Mouse (Mus musculus) MEL (cell line): ENCODE measurements at regions not wholly inside any gene's neighbourhood (a gene's known extent, or its start where the extent isn't known, plus 50 kb on each side); places are given as distances from the start of the nearest gene placed in this dataset.

ENCODE experiments used
- DNase-seq: peaks from one replicate; pipeline ENCODE4 v3.0.0; 2011; ENCODE audit warnings: low read depth, low spot score
- H3K27ac ChIP-seq: 2 replicates; pipeline ENCODE4 v1.5.1; 2012; ENCODE audit warnings: low read depth, mild to moderate bottlenecking, control low read depth, low read length, moderate library complexity; ENCODE audit not compliant: control insufficient read depth
- H3K27me3 ChIP-seq, 2 experiments: fragments of 150-350 bp in 1 of 2; sonication (generic) in 1 of 2; 2 replicates each; pipeline ENCODE4 v1.6.1; 2012; ENCODE audit warnings: low read length in 2 of 2, mild to moderate bottlenecking in 2 of 2, improper control_type of control experiment in 1 of 2, moderate library complexity in 1 of 2; ENCODE audit not compliant: insufficient read depth in 2 of 2, control insufficient read depth in 1 of 2
- H3K36me3 ChIP-seq, 2 experiments: 2 replicates each; pipeline ENCODE4 v1.6.1; 2012 to 2014; ENCODE audit warnings: low read length in 2 of 2, improper control_type of control experiment in 1 of 2, inconsistent platforms in 1 of 2, mild to moderate bottlenecking in 1 of 2; ENCODE audit not compliant: insufficient read depth in 2 of 2, control insufficient read depth in 1 of 2
- H3K4me1 ChIP-seq, 2 experiments: fragments of 150-350 bp in 1 of 2; sonication (generic) in 1 of 2; 2 replicates each; pipeline ENCODE4 v1.6.1; 2012; ENCODE audit warnings: low read length in 2 of 2, improper control_type of control experiment in 1 of 2, mild to moderate bottlenecking in 1 of 2; ENCODE audit not compliant: insufficient read depth in 2 of 2, control insufficient read depth in 1 of 2
- H3K4me3 ChIP-seq, 2 experiments: fragments of 150-350 bp in 1 of 2; sonication (generic) in 1 of 2; 2 replicates each; pipeline ENCODE4 v1.5.1; 2012; ENCODE audit warnings: low read depth in 2 of 2, low read length in 2 of 2, mild to moderate bottlenecking in 2 of 2, moderate library complexity in 2 of 2, control low read depth in 1 of 2, improper control_type of control experiment in 1 of 2; ENCODE audit not compliant: control insufficient read depth in 1 of 2, insufficient read depth in 1 of 2
- H3K79me2 ChIP-seq: 2 replicates; pipeline ENCODE4 v1.6.1; 2012; ENCODE audit warnings: mild to moderate bottlenecking, low read length, moderate library complexity; ENCODE audit not compliant: control insufficient read depth, poor library complexity, insufficient read depth
- H3K9ac ChIP-seq: 2 replicates; pipeline ENCODE4 v1.6.1; 2012; ENCODE audit warnings: low read depth, mild to moderate bottlenecking, control low read depth, low read length, moderate library complexity; ENCODE audit not compliant: control insufficient read depth, poor library complexity, severe bottlenecking
- H3K9me3 ChIP-seq: fragments of 150-350 bp; sonication (generic); replicated peaks from 2 replicates; pipeline ENCODE4 v1.6.1; 2012; ENCODE audit warnings: mild to moderate bottlenecking, low read length, improper control_type of control experiment, moderate library complexity; ENCODE audit not compliant: insufficient read depth
- BHLHE40 ChIP-seq: IDR thresholded peaks from 2 replicates; pipeline ENCODE4 v1.6.1; 2012; ENCODE audit warnings: low read depth, mild to moderate bottlenecking, inconsistent platforms, low read length, improper control_type of control experiment, borderline replicate concordance
- CHD1 ChIP-seq: IDR thresholded peaks from 2 replicates; pipeline ENCODE4 v1.6.1; 2012; ENCODE audit warnings: low read depth, mild to moderate bottlenecking, inconsistent platforms, low read length, improper control_type of control experiment
- CHD2 ChIP-seq: IDR thresholded peaks from 2 replicates; pipeline ENCODE4 v1.6.1; 2011; ENCODE audit warnings: low read length, improper control_type of control experiment
- CTCF ChIP-seq, 3 experiments: IDR thresholded peaks in 2 of 3; conservative IDR thresholded peaks in 1 of 3; 2 replicates each; pipeline ENCODE4 v1.5.1; 2011 to 2012; ENCODE audit warnings: low read length in 3 of 3, low read depth in 2 of 3, mild to moderate bottlenecking in 2 of 3, improper control_type of control experiment in 1 of 3, inconsistent platforms in 1 of 3, mixed read lengths in 1 of 3, moderate library complexity in 1 of 3; ENCODE audit not compliant: control insufficient read depth in 1 of 3, insufficient read depth in 1 of 3, poor library complexity in 1 of 3, severe bottlenecking in 1 of 3
- E2F4 ChIP-seq: IDR thresholded peaks from 2 replicates; pipeline ENCODE4 v1.6.1; 2011; ENCODE audit warnings: low read depth, low read length, improper control_type of control experiment, borderline replicate concordance
- ELF1 ChIP-seq: IDR thresholded peaks from 2 replicates; pipeline ENCODE4 v1.6.1; 2014; ENCODE audit warnings: low read depth, mild to moderate bottlenecking, inconsistent platforms, low read length, improper control_type of control experiment, moderate library complexity
- ETS1 ChIP-seq: IDR thresholded peaks from 2 replicates; pipeline ENCODE4 v1.6.1; 2012; ENCODE audit warnings: low read depth, mild to moderate bottlenecking, inconsistent platforms, low read length, improper control_type of control experiment, moderate library complexity
- GABPA ChIP-seq: IDR thresholded peaks from 2 replicates; pipeline ENCODE4 v1.6.1; 2012; ENCODE audit warnings: low read depth, mild to moderate bottlenecking, inconsistent platforms, low read length, improper control_type of control experiment, moderate library complexity
- KAT2A ChIP-seq: conservative IDR thresholded peaks from 2 replicates; pipeline ENCODE4 v1.6.1; 2012; ENCODE audit warnings: low read depth, low read length, improper control_type of control experiment, inconsistent platforms
- MAFK ChIP-seq: IDR thresholded peaks from 2 replicates; pipeline ENCODE4 v1.6.1; 2011; ENCODE audit warnings: low read depth, mild to moderate bottlenecking, low read length, improper control_type of control experiment, borderline replicate concordance
- MAX ChIP-seq: IDR thresholded peaks from 2 replicates; pipeline ENCODE4 v1.6.1; 2011; ENCODE audit warnings: low read length, improper control_type of control experiment
- MXI1 ChIP-seq: IDR thresholded peaks from 2 replicates; pipeline ENCODE4 v1.6.1; 2011; ENCODE audit warnings: mild to moderate bottlenecking, low read depth, low read length, improper control_type of control experiment
- NELFE ChIP-seq: IDR thresholded peaks from 2 replicates; pipeline ENCODE4 v1.6.1; 2011; ENCODE audit warnings: low read depth, low read length, improper control_type of control experiment
- NRF1 ChIP-seq: IDR thresholded peaks from 2 replicates; pipeline ENCODE4 v1.6.1; 2014; ENCODE audit warnings: low read depth, mild to moderate bottlenecking, inconsistent platforms, low read length, improper control_type of control experiment, moderate library complexity; ENCODE audit not compliant: poor library complexity, insufficient read depth, severe bottlenecking
- POLR2A ChIP-seq, 2 experiments: IDR thresholded peaks; 2 replicates each; pipeline ENCODE4 v1.6.1; 2011 to 2012; ENCODE audit warnings: low read length in 2 of 2, mild to moderate bottlenecking in 2 of 2, control low read depth in 1 of 2, improper control_type of control experiment in 1 of 2, low read depth in 1 of 2, moderate library complexity in 1 of 2; ENCODE audit not compliant: control insufficient read depth in 1 of 2, insufficient read depth in 1 of 2, poor library complexity in 1 of 2
- POLR2AphosphoS2 ChIP-seq: IDR thresholded peaks from 2 replicates; pipeline ENCODE4 v1.6.1; 2011; ENCODE audit warnings: low read length, improper control_type of control experiment
- POLR2AphosphoS5 ChIP-seq: IDR thresholded peaks from 2 replicates; pipeline ENCODE4 v1.6.1; 2012; ENCODE audit warnings: low read depth, borderline replicate concordance, mild to moderate bottlenecking, inconsistent platforms, low read length, moderate library complexity, mixed read lengths
- RAD21 ChIP-seq: IDR thresholded peaks from 2 replicates; pipeline ENCODE4 v1.6.1; 2011; ENCODE audit warnings: mild to moderate bottlenecking, low read depth, low read length, improper control_type of control experiment
- RCOR1 ChIP-seq: IDR thresholded peaks from 2 replicates; pipeline ENCODE4 v1.6.1; 2012; ENCODE audit warnings: low read depth, mild to moderate bottlenecking, inconsistent platforms, low read length, improper control_type of control experiment
- SMC3 ChIP-seq: IDR thresholded peaks from 2 replicates; pipeline ENCODE4 v1.6.1; 2011; ENCODE audit warnings: low read depth, low read length, improper control_type of control experiment
- TAL1 ChIP-seq: IDR thresholded peaks from 2 replicates; pipeline ENCODE4 v1.6.1; 2012; ENCODE audit warnings: mild to moderate bottlenecking, inconsistent platforms, low read length, moderate library complexity, mixed read lengths
- TBP ChIP-seq: IDR thresholded peaks from 2 replicates; pipeline ENCODE4 v1.8.0; 2011; ENCODE audit warnings: low read depth, low read length, improper control_type of control experiment
- UBTF ChIP-seq: IDR thresholded peaks from 2 replicates; pipeline ENCODE4 v1.6.1; 2012; ENCODE audit warnings: low read depth, mild to moderate bottlenecking, inconsistent platforms, low read length, improper control_type of control experiment, moderate library complexity, borderline replicate concordance; ENCODE audit not compliant: insufficient read depth
- USF2 ChIP-seq, 2 experiments: IDR thresholded peaks; 2 replicates each; pipeline ENCODE4 v1.6.1; 2011 to 2012; ENCODE audit warnings: improper control_type of control experiment in 2 of 2, low read length in 2 of 2, borderline replicate concordance in 1 of 2, inconsistent platforms in 1 of 2, low read depth in 1 of 2, mild to moderate bottlenecking in 1 of 2; ENCODE audit not compliant: insufficient read depth in 1 of 2
- ZC3H11A ChIP-seq: IDR thresholded peaks from 2 replicates; pipeline ENCODE4 v1.6.1; 2012; ENCODE audit warnings: low read depth, mild to moderate bottlenecking, inconsistent platforms, low read length, improper control_type of control experiment
- ZKSCAN1 ChIP-seq: IDR thresholded peaks from 2 replicates; pipeline ENCODE4 v1.6.1; 2012; ENCODE audit warnings: low read depth, mild to moderate bottlenecking, inconsistent platforms, low read length, improper control_type of control experiment, moderate library complexity
- ZMIZ1 ChIP-seq: IDR thresholded peaks from 2 replicates; pipeline ENCODE4 v1.6.1; 2012; ENCODE audit warnings: low read depth, mild to moderate bottlenecking, inconsistent platforms, low read length, improper control_type of control experiment, moderate library complexity
- ZNF384 ChIP-seq: IDR thresholded peaks from 2 replicates; pipeline ENCODE4 v1.6.1; 2012; ENCODE audit warnings: low read depth, mild to moderate bottlenecking, inconsistent platforms, low read length, improper control_type of control experiment

DNA sequence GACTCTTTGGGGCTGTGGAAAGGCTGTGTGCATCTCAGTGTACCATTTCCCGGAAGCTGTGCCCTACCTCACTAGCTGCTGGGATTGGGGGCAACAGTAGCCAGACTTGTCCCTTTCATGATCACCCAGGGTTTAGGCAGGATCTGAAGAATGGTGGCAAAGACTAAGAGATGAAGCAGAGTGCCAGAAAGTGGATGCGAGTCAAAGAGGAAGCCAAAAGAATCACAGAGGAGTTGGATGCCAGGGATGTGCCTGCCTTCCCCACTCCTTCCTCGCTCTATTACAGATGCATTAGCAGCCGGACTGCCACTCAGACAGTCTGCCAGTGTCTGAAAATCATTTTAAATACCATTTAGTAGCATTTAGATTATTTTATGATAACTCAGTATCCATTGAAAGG, 271.5 kb upstream of the Slc24a2 start:
- no peaks in the 10 kb centered on the region for H3K27me3 ChIP-seq
- no peak overlapping the region for H3K27ac ChIP-seq
- no peak for DNase-seq
- H3K79me2 ChIP-seq, result no peaks in the 10 kb centered on the region
- no peaks in the 10 kb centered on the region for H3K4me1 ChIP-seq
- H3K9ac ChIP-seq, result no peak overlapping the region
- no peak overlapping the region for H3K4me3 ChIP-seq
- H3K9me3 ChIP-seq, result no peaks in the 10 kb centered on the region
- no peak for TF ChIP-seq ZKSCAN1
- no peak for TF ChIP-seq NRF1
- no peak for TF ChIP-seq RAD21
- TF ChIP-seq KAT2A, result no peak
- TF ChIP-seq ETS1, result no peak
- no peak for TF ChIP-seq CHD2
- no peak for TF ChIP-seq RCOR1
- no peak for TF ChIP-seq MAFK
- no peak for TF ChIP-seq ZC3H11A
- no peak for TF ChIP-seq GABPA
- no peak for TF ChIP-seq SMC3
- no peak for TF ChIP-seq POLR2AphosphoS5
- no peak for TF ChIP-seq E2F4
- no peak for TF ChIP-seq POLR2AphosphoS2
- TF ChIP-seq UBTF, result no peak
- TF ChIP-seq CHD1, result no peak
- TF ChIP-seq POLR2A (IDR thresholded peaks at IDR 0.05; ENCODE audit: control insufficient read depth in 1 of 2, insufficient read depth in 1 of 2, low read depth in 1 of 2, low read length in 2 of 2, poor library complexity in 1 of 2), result no peak
- TF ChIP-seq MXI1, result no peak
- TF ChIP-seq TAL1, result no peak
- no peaks in the 10 kb centered on the region for H3K36me3 ChIP-seq

DNA sequence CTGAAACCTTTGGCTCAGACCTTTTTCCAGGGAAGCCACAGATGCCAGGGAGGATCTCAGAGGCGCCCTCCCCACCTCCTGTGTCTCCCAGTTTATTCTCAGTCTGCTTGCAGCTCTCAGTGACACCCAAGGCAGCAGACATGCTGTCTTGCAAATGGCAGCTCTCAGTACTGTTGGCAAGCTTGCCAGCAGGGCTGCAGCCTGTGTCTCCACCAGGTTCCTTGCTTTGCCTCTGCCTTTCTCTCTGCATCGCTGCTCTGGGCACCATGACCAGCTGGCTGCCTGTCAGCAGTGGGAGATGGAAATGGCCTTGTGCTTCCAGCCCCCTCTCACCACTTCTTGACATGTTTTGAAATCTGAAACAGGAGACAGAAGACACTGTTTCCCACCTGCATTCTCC, 270.2 kb upstream of the Slc24a2 start:
- no peaks in the 10 kb centered on the region for H3K27me3 ChIP-seq
- H3K36me3 ChIP-seq, result no peaks in the 10 kb centered on the region
- no peak overlapping the region for H3K4me3 ChIP-seq
- TF ChIP-seq CTCF (IDR thresholded peaks at IDR 0.05 in 2 of 3, conservative IDR thresholded peaks at IDR 0.05 in 1 of 3; ENCODE audit: control insufficient read depth in 1 of 3, insufficient read depth in 1 of 3, low read depth in 2 of 3, low read length in 3 of 3, poor library complexity in 1 of 3, severe bottlenecking in 1 of 3) (no peak), ZMIZ1 (no peak), ZKSCAN1 (no peak), USF2 (IDR thresholded peaks at IDR 0.05; ENCODE audit: borderline replicate concordance in 1 of 2, insufficient read depth in 1 of 2, low read depth in 1 of 2, low read length in 2 of 2) (no peak), BHLHE40 (no peak), MAX (no peak), NELFE (no peak), ELF1 (no peak), TBP (no peak), E2F4 (no peak), ZNF384 (no peak)
- TF ChIP-seq, all 39 proteins: peak for 0
- Histone ChIP-seq H3K4me1 (no peaks in the 10 kb centered on the region), H3K9me3 (no peaks in the 10 kb centered on the region), H3K79me2 (no peaks in the 10 kb centered on the region), H3K9ac (no peak overlapping the region), H3K27ac (no peak overlapping the region)
- DNase-seq, result no peak
